Mouse (Mus musculus) kidney, embryonic 16.5 days (tissue): ENCODE measurements around the gene Rbbp5. TPM values are rescaled to one million over a fixed set of nuclear protein-coding genes. Genes with fewer than 3 reads are reported as not detected.
A peak's percentile ranks its signal among the peaks of the same experiment; 100 is the strongest.

Experiments used
- ATAC-seq: fragments of 200-750 bp; cut with Nextera tagmentation; 2 replicates; pipeline ENCODE4 v1.8.0; 2017; ENCODE audit warnings: moderate TSS enrichment; ENCODE audit not compliant: low FRiP score, low TSS enrichment
- H3K27ac ChIP-seq: fragments of 300-500 bp; sonication (generic); 2 replicates; pipeline ENCODE4 v1.5.1; 2014; ENCODE audit warnings: low read length
- H3K27me3 ChIP-seq: fragments of 300-500 bp; sonication (generic); 2 replicates; pipeline ENCODE4 v1.6.1; 2014; ENCODE audit warnings: low read length, control low read depth, mixed read lengths; ENCODE audit not compliant: insufficient read depth
- H3K36me3 ChIP-seq: fragments of 300-500 bp; sonication (generic); 2 replicates; pipeline ENCODE4 v1.6.1; 2014; ENCODE audit warnings: low read length, control low read depth, mixed read lengths; ENCODE audit not compliant: insufficient read depth
- H3K4me1 ChIP-seq: fragments of 300-500 bp; sonication (generic); 2 replicates; pipeline ENCODE4 v1.6.1; 2014; ENCODE audit warnings: low read length, control low read depth, mixed read lengths; ENCODE audit not compliant: insufficient read depth
- H3K4me2 ChIP-seq: fragments of 300-500 bp; sonication (generic); replicated peaks from 2 replicates; pipeline ENCODE4 v1.6.1; 2014; ENCODE audit warnings: low read depth, low read length
- H3K4me3 ChIP-seq: fragments of 300-500 bp; sonication (generic); 2 replicates; pipeline ENCODE4 v1.5.1; 2014; ENCODE audit warnings: mild to moderate bottlenecking, low read length
- H3K9ac ChIP-seq: fragments of 300-500 bp; sonication (generic); replicated peaks from 2 replicates; pipeline ENCODE4 v1.6.1; 2014; ENCODE audit warnings: low read length
- H3K9me3 ChIP-seq: fragments of 300-500 bp; sonication (generic); 2 replicates; pipeline ENCODE4 v1.6.1; 2016; ENCODE audit warnings: low read length, control low read depth
- WGBS: fragments of 180-500 bp; shearing (Covaris S2); extraction: QIAGEN DNeasy Blood & Tissue Kit; methylation state at CpG from one replicate; pipeline ENCODE4 v1.1.7; 2014; 5-methylcytosine and 5-hydroxymethylcytosine counted together
- polyA plus RNA-seq: library from polyadenylated mRNA; unstranded; fragments of >200 nt; fragmentation: Nextera tagmentation; extraction: Ambion mirVana; gene quantifications from 2 replicates; pipeline ENCODE4 v1.2.1, GENCODE M21; 2015

Gene Rbbp5
- polyA plus RNA-seq, 1 experiment from 2014 or later = 46.6 TPM

DNA sequence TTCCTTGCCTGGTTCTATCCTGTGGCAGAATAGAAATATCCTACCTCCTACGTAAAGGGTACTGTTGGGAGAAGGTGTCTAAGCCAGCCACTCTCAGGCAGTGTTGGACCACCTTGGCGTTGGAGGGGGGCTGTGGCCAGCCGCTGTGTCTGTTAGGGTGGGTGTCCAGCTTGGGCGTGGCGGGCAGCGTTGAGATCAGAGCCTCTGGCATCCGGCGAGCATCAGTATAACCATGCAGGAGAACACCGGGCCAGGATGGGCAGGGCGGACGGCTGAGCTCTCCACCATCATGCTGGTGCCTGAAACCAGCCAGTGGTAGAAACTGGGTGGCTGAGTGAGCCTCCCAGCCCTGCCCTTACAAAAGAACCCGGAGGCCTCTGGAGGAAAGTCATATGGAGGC is 38.2 kb downstream of the Rbbp5 start:
- ATAC-seq = no peak
- H3K27me3 ChIP-seq = no peaks in the 10 kb centered on the region
- no peaks in the 10 kb centered on the region for H3K36me3 ChIP-seq
- H3K4me1 ChIP-seq = peaks cover 8% of the 10 kb centered on the region; the same call in 1 of the 2 replicates
- no peak overlapping the region for H3K9ac ChIP-seq
- H3K27ac ChIP-seq = no peak overlapping the region
- no peak overlapping the region for H3K4me2 ChIP-seq
- H3K4me3 ChIP-seq = no peak overlapping the region
- H3K9me3 ChIP-seq = no peaks in the 10 kb centered on the region
- WGBS = 88% methylated on average over 12 of the region's 12 CpGs

DNA sequence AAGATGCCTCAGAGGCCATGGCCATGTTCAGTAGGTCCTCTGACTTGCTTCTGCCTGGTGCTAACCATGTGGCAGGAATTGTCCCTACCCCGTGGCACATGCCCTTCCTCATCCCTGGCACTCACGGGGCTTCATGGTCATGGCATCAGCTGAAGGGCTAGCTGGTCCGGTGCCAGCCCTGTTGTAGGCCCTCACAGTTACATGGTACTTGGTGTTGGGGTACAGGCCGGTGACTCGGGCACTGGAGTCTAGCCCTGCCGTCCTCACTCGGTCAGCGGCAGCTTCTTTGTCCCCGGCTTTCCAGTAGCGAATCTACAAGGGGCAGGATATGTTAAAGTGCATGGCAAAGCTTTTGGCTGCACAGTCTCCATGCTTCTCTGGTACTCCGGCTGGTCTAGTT is 39.6 kb downstream of the Rbbp5 start:
- Histone ChIP-seq H3K9ac (no peak overlapping the region), H3K36me3 (no peaks in the 10 kb centered on the region), H3K4me3 (no peak overlapping the region), H3K27ac (no peak overlapping the region), H3K27me3 (no peaks in the 10 kb centered on the region), H3K4me2 (no peak overlapping the region), H3K4me1 (0 out of 2 replicates have a peak, but pooled peaks cover 3% of the 10 kb centered on the region), H3K9me3 (no peaks in the 10 kb centered on the region)
- ATAC-seq = no peak
- WGBS = 90% methylated on average over 11 of the region's 11 CpGs

DNA sequence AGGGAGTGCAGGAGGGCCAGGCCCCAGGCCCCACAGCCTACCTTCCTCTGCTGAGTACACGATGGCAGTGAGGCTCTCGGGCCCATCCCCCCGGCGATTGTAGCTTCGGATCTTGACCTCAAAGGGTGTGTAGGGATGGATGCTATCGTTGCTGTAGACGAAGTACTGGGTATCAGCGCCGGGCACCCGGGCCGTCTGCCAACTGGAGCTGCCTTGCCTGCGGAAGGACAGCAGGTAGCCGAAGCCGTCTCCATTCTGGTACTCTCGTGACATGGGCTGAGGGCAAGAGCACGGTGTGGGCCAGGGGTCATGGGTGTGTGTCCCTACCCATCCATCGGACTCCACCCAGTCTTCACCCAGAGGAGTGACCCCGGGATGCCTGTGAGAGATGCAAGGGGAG is 41.5 kb downstream of the Rbbp5 start:
- Histone ChIP-seq H3K4me3 (no peak overlapping the region), H3K27me3 (no peaks in the 10 kb centered on the region), H3K9me3 (no peaks in the 10 kb centered on the region), H3K9ac (no peak overlapping the region), H3K36me3 (no peaks in the 10 kb centered on the region), H3K27ac (no peak overlapping the region), H3K4me1 (no peaks in the 10 kb centered on the region), H3K4me2 (no peak overlapping the region)
- 85% methylated on average over 18 of the region's 18 CpGs for WGBS
- no peak for ATAC-seq

DNA sequence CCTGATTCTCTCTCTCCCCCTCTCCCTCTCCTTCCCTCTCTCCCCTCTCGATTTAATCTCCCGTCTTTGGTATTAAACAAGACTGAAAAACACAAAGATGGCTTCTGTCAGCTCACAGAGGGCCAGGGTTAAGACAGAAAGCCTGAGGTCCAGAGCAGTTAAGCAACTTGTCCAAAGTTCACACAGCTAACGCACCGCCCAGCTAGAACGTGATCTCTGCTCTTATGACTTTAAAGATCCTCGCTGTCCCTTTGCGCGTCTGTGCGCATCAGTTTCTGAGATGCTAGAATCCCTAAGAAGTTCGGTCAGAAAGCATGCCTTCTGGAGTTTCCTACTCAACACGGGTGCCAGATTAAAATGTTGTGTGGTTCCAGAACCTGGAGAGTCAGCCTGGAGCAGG is 42.6 kb downstream of the Rbbp5 start:
- 88% methylated on average over 11 of the region's 11 CpGs for WGBS
- Histone ChIP-seq H3K9ac (no peak overlapping the region), H3K4me2 (no peak overlapping the region), H3K27me3 (no peaks in the 10 kb centered on the region), H3K9me3 (no peaks in the 10 kb centered on the region), H3K4me1 (no peaks in the 10 kb centered on the region), H3K27ac (no peak overlapping the region), H3K4me3 (no peak overlapping the region), H3K36me3 (no peaks in the 10 kb centered on the region)
- ATAC-seq = no peak

- no peak overlapping the region for H3K4me3 ChIP-seq
- H3K27me3 ChIP-seq = no peaks in the 10 kb centered on the region
- H3K27ac ChIP-seq = no peak overlapping the region
- no peak overlapping the region for H3K4me2 ChIP-seq
- WGBS = 11% methylated on average over 3 of the region's 6 CpGs
- H3K4me1 ChIP-seq = no peaks in the 10 kb centered on the region
- peak; percentile 67; the same call in 1 of the 2 replicates for ATAC-seq
- H3K36me3 ChIP-seq = no peaks in the 10 kb centered on the region
- H3K9ac ChIP-seq = no peak overlapping the region
- no peaks in the 10 kb centered on the region for H3K9me3 ChIP-seq
These were observed 43.6 kb downstream of the Rbbp5 start for GRCm38 (mm10) chr1:132520764-132521163.

DNA sequence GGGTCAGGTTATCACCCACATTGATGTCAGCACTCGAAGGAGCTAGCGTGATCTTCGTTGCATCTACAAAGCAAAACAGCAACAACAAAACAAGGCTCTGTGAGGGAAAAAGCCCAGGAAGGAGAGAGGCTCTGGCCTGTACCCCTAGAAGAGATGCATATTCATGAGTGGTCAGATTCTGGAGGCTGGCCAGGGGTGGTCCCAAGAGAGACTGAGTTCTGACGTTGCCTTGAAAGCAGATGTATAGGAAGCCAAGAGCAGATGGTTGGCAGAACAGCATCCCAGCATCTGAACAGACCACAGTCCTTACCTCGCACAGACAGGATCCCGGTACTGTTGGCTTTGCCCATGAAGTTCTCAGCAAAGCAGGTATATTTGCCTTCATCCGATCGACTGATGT is 45.9 kb downstream of the Rbbp5 start:
- H3K36me3 ChIP-seq = no peaks in the 10 kb centered on the region
- no peak overlapping the region for H3K27ac ChIP-seq
- H3K27me3 ChIP-seq = no peaks in the 10 kb centered on the region
- WGBS = 87% methylated on average over 8 of the region's 8 CpGs
- no peak overlapping the region for H3K4me3 ChIP-seq
- no peak overlapping the region for H3K9ac ChIP-seq
- no peak for ATAC-seq
- no peaks in the 10 kb centered on the region for H3K4me1 ChIP-seq
- no peaks in the 10 kb centered on the region for H3K9me3 ChIP-seq
- no peak overlapping the region for H3K4me2 ChIP-seq

- H3K27ac ChIP-seq = no peak overlapping the region
- H3K4me2 ChIP-seq = no peak overlapping the region
- no peaks in the 10 kb centered on the region for H3K4me1 ChIP-seq
- 36% methylated on average over 4 of the region's 4 CpGs for WGBS
- H3K9me3 ChIP-seq = no peaks in the 10 kb centered on the region
- no peak for ATAC-seq
- H3K36me3 ChIP-seq = no peaks in the 10 kb centered on the region
- no peaks in the 10 kb centered on the region for H3K27me3 ChIP-seq
- no peak overlapping the region for H3K9ac ChIP-seq
- H3K4me3 ChIP-seq = no peak overlapping the region
These were observed 46.8 kb downstream of the Rbbp5 start for GRCm38 (mm10) chr1:132523920-132524319.

GRCm38 (mm10) chr1:132525832-132526231 is 48.7 kb downstream of the Rbbp5 start:
- H3K4me1 ChIP-seq = peaks cover 4% of the 10 kb centered on the region; the same call in 1 of the 2 replicates
- H3K4me2 ChIP-seq = 0 out of 2 replicates have a peak overlapping the region, but pooled peaks have one; percentile 9
- ATAC-seq = no peak
- 5% methylated on average over 10 of the region's 10 CpGs for whole genome bisulfite sequencing
- H3K36me3 ChIP-seq = no peaks in the 10 kb centered on the region
- H3K9ac ChIP-seq = no peak overlapping the region
- no peak overlapping the region for H3K27ac ChIP-seq
- no peaks in the 10 kb centered on the region for H3K9me3 ChIP-seq
- no peaks in the 10 kb centered on the region for H3K27me3 ChIP-seq
- no peak overlapping the region for H3K4me3 ChIP-seq

GRCm38 (mm10) chr1:132528071-132528470 is 50.9 kb downstream of the Rbbp5 start:
- H3K27ac ChIP-seq = no peak overlapping the region

DNA sequence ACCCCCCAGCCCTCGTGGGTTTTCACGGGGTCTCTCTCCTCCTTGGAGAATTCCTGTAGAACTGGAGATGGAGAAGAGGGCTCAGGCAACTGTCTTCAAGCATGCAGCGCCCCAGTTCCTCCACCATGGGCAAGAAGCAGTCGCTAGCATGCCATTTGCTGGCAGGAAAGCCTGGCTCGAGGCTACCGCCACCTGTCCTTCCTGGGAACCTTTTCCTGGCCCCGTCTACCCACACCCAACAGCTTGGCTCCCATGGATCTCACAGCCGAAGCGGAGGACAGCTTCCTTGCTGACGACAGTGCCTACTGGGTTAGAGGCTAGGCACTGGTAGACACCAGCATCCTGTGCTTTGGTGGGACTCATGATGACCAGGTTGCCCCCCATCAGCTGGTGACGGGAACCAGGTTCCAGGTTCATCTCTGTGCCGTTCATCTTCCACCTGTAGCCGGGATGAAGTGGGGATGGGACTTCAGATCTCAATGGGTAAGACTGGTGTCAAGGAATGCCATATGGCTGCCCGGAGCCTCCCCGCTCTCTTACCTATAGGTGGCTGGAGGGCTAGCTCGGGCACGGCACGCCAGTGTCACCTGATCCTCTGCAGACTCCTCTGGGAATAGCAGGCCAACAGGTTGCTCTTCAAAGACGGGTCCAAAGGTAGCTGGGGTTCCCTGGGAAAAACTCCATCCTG is 51.6 kb downstream of the Rbbp5 start:
- Histone ChIP-seq H3K27ac (no peak overlapping the region), H3K4me1 (peaks cover 10% of the 10 kb centered on the region; the same call in 1 of the 2 replicates), H3K27me3 (no peaks in the 10 kb centered on the region), H3K9me3 (no peaks in the 10 kb centered on the region), H3K36me3 (no peaks in the 10 kb centered on the region), H3K9ac (no peak overlapping the region), H3K4me3 (no peak overlapping the region), H3K4me2 (no peak overlapping the region)
- WGBS = 87% methylated on average over 19 of the region's 19 CpGs
- ATAC-seq = no peak

More at GRCm38 (mm10) chr1:132528071-132528470, 50.9 kb downstream of the Rbbp5 start:
- H3K4me2 ChIP-seq = no peak overlapping the region
- H3K4me3 ChIP-seq = no peak overlapping the region
- no peak overlapping the region for H3K9ac ChIP-seq
- peaks cover 8% of the 10 kb centered on the region; the same call in 1 of the 2 replicates for H3K4me1 ChIP-seq
- no peaks in the 10 kb centered on the region for H3K27me3 ChIP-seq
- no peaks in the 10 kb centered on the region for H3K36me3 ChIP-seq
- no peak for ATAC-seq
- H3K9me3 ChIP-seq = no peaks in the 10 kb centered on the region
- WGBS = 93% methylated on average over 13 of the region's 13 CpGs
